In genomic region chr5:149335563-149336238, GRCm38 (mm10) we compare ENCODE assay signal across 8 mouse cellular contexts.
A peak's percentile ranks its signal among the peaks of the same experiment; 100 is the strongest.
DNase-seq lines count a peak whose midpoint lies in the region; ATAC-seq and TF ChIP-seq lines count a peak whose summit lies in the region.

No protein-coding gene starts in this region.

- H3K27ac ChIP-seq in ES-Bruce4 (ENCODE audit: insufficient read depth, low read length), result no peak overlapping the region
- no peak overlapping the region for H3K27ac ChIP-seq in forebrain, embryonic 13.5 days
- H3K27ac ChIP-seq in neural tube, embryonic 15.5 days (replicated peaks), result no peak overlapping the region
- H3K27ac ChIP-seq in testis, adult 2 months (ENCODE audit: control insufficient read depth, insufficient read depth, low read depth, low read length), result no peak overlapping the region

- H3K4me1 ChIP-seq in ES-Bruce4 (ENCODE audit: control insufficient read depth, insufficient read depth, low read length), result no peaks in the 10 kb centered on the region
- peaks cover 11% of the 10 kb centered on the region for H3K4me1 ChIP-seq in forebrain, embryonic 13.5 days
- H3K4me1 ChIP-seq in neural tube, embryonic 15.5 days, result peaks cover 18% of the 10 kb centered on the region
- peaks cover 2% of the 10 kb centered on the region; the same call in 1 of the 2 replicates for H3K4me1 ChIP-seq in testis, adult 2 months (ENCODE audit: control insufficient read depth, insufficient read depth, low read length)

- DNase-seq in heart, postnatal 25 days (ENCODE audit: low spot score), result peak; percentile 64
- peak; percentile 84 for DNase-seq in layer of hippocampus, adult 11-12 months (ENCODE audit: low spot score)
- peak; percentile 74 to 80 for DNase-seq in lung, adult 18-20 months

- H3K27me3 ChIP-seq in ES-Bruce4 (ENCODE audit: control insufficient read depth, insufficient read depth, low read length, poor library complexity, severe bottlenecking), result no peaks in the 10 kb centered on the region
- H3K27me3 ChIP-seq in forebrain, embryonic 13.5 days, result no peaks in the 10 kb centered on the region
- H3K27me3 ChIP-seq in neural tube, embryonic 15.5 days (replicated peaks), result no peaks in the 10 kb centered on the region
- H3K27me3 ChIP-seq in testis, adult 2 months (ENCODE audit: control insufficient read depth, insufficient read depth, low read length), result no peaks in the 10 kb centered on the region

- no peak overlapping the region for H3K4me2 ChIP-seq in forebrain, embryonic 13.5 days
- no peak overlapping the region for H3K4me2 ChIP-seq in neural tube, embryonic 15.5 days

- peak; percentile 83 for ATAC-seq in cerebellum, adult (ENCODE audit: insufficient number of reproducible peaks, low FRiP score, low TSS enrichment)
- peak; percentile 91 for ATAC-seq in forebrain, embryonic 13.5 days
- peak; percentile 84 for ATAC-seq in neural tube, embryonic 15.5 days (ENCODE audit: low FRiP score)

- peak; percentile 92 for TF ChIP-seq CTCF in ES-Bruce4 (IDR thresholded peaks at IDR 0.05; ENCODE audit: low read depth, low read length)
- TF ChIP-seq CTCF in testis, adult 2 months (IDR thresholded peaks at IDR 0.05; ENCODE audit: control insufficient read depth, insufficient read depth, insufficient replicate concordance, low read depth, low read length), result peak; percentile 95

- H3K9ac ChIP-seq in ES-Bruce4 (ENCODE audit: low read depth, poor library complexity, severe bottlenecking), result no peak overlapping the region
- H3K9ac ChIP-seq in forebrain, embryonic 13.5 days, result no peak overlapping the region
- no peak overlapping the region for H3K9ac ChIP-seq in neural tube, embryonic 15.5 days (replicated peaks)

- 0 out of 2 replicates have a peak, but pooled peaks cover 7% of the 10 kb centered on the region for H3K9me3 ChIP-seq in ES-Bruce4 (replicated peaks; ENCODE audit: control insufficient read depth, insufficient read depth, low read length, poor library complexity, severe bottlenecking)
- H3K9me3 ChIP-seq in forebrain, embryonic 13.5 days (replicated peaks), result no peaks in the 10 kb centered on the region
- no peaks in the 10 kb centered on the region for H3K9me3 ChIP-seq in neural tube, embryonic 15.5 days (replicated peaks)

- H3K4me3 ChIP-seq in ES-Bruce4 (ENCODE audit: low read depth, low read length), result no peak overlapping the region
- H3K4me3 ChIP-seq in forebrain, embryonic 13.5 days, result no peak overlapping the region
- no peak overlapping the region for H3K4me3 ChIP-seq in neural tube, embryonic 15.5 days (replicated peaks)
- no peak overlapping the region for H3K4me3 ChIP-seq in testis, adult 2 months (ENCODE audit: control insufficient read depth, low read depth, low read length)

- TF ChIP-seq POLR2A in ES-Bruce4 (IDR thresholded peaks at IDR 0.05; ENCODE audit: insufficient read depth, low read length), result no peak
- TF ChIP-seq POLR2A in testis, adult 2 months (IDR thresholded peaks at IDR 0.05; ENCODE audit: control insufficient read depth, low read depth, low read length), result no peak

- intact Hi-C loops in heart, postnatal 25 days (cut with DNase I), result loop anchor here (2.0 kb wide), 1 partner anchor 527 kb away; no protein-coding TSS in a partner anchor

- 45% methylated on average over 21 of the region's 21 CpGs for WGBS in forebrain, embryonic 13.5 days
- WGBS in neural tube, embryonic 15.5 days, result 34% methylated on average over 21 of the region's 21 CpGs

- no peak for TF ChIP-seq EP300 in ES-Bruce4 (IDR thresholded peaks at IDR 0.05; ENCODE audit: insufficient read depth, low read depth, low read length)

- no peaks in the 10 kb centered on the region for H3K36me3 ChIP-seq in ES-Bruce4 (ENCODE audit: control insufficient read depth, insufficient read depth, low read length, poor library complexity, severe bottlenecking)
- H3K36me3 ChIP-seq in forebrain, embryonic 13.5 days (ENCODE audit: poor library complexity, severe bottlenecking), result no peaks in the 10 kb centered on the region
- H3K36me3 ChIP-seq in neural tube, embryonic 15.5 days, result no peaks in the 10 kb centered on the region
- no peaks in the 10 kb centered on the region for H3K36me3 ChIP-seq in testis, adult 2 months (ENCODE audit: control insufficient read depth, insufficient read depth, low read length)
